Mouse (Mus musculus): ENCODE results near the gene Gm45713. TPM values are rescaled to one million over a fixed set of nuclear protein-coding genes. Genes with fewer than 3 reads are reported as not detected.
A peak's percentile ranks its signal among the peaks of the same experiment; 100 is the strongest.
"Not testable (repeated sequence)": the region's sequence is repeated elsewhere in the genome, so short reads cannot be mapped to it uniquely, and the experiment has no call there.

Gene Gm45713
- total RNA-seq, 2 experiments from 2014 or later = not detected

DNA sequence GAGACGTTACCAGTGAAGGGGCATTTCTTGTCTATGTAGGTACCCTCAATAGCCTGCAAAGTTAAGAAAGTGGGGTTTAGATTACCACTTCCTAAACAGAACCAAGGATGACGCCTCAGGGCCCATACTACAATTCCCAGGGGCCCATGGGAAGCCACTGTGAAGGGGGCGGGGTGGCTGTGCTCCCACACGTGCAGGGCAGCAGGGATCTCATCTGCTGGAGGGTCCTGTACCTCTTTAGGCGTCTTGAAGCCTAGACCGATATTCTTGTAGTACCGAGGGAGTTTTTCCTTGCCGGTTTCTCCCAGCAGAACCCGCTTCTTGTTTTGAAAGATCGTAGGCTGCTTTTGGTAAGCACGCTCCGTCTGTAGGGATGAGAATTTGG is 12.9 kb downstream of the Gm45713 start:
- DNase-seq = peak in 1 of 2 experiments; percentile 74

DNA sequence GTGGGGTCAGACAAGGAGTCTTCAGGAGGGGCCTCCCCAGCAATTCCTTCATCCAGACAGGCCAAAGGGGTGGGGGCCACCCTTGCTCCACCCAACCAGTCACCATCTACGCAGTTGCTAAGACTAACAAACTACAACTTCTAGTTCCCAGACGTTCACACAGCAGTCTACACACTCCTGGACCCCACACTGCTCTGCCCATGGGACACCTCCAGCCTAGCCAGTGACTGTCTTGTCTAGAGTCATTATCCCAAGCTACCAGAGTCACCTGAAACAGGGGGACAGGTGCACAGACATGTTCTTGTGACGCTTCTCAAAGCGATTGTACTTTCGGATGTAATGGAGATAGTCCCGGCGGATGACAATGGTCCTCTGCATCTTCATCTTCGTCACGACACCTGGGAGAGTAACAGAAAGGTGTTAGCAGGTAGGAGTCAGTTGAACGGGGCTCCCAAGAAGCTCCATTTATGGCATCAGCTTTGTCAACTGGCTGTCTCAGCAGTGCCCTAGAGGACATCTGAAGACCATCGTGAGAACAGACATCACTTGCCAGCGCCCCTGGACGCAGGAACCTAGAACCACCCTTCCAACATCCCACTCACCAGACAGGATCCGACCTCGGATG is 13.4 kb downstream of the Gm45713 start:
- DNase-seq = no peak

DNA sequence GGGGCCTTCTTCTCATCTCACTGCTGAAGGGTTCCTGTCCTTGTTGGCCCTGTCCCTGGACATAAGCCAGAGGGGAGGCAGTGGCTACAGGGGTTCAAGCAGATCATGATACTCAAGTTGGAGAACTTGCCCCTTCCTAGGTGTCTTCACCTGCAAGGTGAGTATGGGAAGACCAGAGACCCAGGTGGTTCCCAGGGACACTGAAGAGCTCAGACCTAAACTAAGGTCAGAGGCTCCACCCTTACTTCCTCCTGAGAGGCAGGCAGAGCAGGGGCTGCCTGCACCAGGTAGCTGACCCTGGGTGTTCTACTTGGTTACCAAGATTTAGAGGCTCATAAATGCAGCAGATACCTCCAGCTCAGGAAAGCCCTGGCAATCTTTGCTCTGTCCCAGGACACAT is 14.1 kb downstream of the Gm45713 start:
- no peak for DNase-seq

- DNase-seq = peak; percentile 58 to 77
Measured at GRCm38 (mm10) chr7:45121404-45121803, 14.6 kb downstream of the Gm45713 start.

DNA sequence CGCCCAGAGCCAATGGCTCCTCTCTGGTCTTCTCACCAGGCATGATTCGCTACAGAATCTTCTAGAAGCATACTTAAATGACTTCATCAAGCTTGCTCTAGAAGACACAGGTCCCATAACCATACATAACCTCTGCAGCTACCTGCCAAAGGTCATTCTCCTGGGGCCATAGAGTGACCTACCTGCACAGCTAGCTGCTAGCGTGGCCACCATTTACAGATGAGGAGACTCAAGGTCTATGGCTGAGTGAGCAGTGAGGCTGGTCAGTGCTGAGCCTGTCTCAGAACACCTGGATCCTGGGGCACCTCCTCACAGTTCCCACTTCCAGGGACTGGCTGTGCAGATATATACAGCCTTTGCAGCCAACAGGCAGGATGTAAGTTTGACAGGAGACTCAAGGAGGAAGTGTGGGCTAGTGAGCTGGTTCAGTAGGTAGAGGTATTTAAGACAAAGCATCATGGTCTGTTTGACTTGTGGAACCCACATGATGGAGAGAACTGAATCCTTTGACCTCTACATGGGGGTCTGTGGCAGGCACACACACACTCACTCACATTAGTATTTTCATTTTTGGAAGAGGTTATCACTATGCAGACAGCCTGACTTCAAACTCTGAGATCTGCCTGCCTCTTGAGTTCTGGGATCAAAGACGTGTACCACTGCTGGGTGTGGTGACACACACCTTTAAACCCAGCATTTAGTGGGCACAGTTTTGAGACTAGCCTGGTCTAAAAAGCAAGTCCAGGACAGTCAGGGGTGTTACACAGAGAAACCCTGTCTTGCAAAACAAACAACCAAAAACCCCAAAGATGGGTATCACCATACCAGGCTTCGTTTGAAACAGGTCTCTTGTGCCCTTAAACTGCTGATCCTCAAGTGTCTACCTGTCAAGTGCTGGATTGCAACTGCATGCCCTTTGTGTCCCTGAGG is 16.0 kb downstream of the Gm45713 start:
- no peak for DNase-seq

DNA sequence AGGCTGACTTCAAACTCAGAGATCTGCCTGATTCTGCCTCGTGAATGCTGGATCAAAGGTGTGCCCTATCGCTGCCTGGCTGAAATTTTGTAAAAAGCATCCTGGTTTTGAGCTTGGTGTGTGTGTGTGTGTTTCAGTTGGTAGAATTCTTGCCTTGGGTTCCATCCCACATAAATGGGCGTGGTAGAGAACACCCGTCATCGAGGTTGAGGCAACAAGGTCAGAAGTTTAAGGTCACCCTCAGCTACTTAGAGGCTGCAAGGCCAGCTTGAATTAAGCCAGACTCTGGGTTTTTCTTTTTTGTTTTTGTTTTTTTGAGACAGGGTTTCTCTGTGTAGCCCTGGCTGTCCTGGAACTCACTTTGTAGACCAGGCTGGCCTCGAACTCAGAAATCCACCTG is 17.7 kb downstream of the Gm45713 start:
- DNase-seq = no peak

DNA sequence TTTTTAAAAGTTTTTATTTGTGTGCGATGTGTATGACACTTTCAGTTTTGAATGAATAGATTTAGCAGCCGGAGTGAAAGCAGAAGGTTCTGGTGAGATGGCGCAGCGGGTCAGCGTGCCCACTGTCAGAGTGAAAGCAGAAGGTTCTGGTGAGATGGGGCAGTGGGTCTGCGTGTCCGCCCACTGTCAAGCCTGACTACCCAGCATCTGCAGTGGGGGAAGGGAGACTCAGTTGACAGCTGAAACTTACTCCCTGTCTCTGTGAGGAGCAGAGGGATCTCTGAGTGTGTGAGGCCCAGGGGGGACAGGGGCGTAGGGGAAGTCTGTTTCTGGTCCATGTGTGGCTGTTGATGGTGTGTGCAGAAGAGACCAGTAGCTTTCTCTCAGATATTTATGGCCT is 18.5 kb downstream of the Gm45713 start:
- no peak for DNase-seq

GRCm38 (mm10) chr7:45113476-45113875 is 22.6 kb downstream of the Gm45713 start:
- DNase-seq = no peak

DNA sequence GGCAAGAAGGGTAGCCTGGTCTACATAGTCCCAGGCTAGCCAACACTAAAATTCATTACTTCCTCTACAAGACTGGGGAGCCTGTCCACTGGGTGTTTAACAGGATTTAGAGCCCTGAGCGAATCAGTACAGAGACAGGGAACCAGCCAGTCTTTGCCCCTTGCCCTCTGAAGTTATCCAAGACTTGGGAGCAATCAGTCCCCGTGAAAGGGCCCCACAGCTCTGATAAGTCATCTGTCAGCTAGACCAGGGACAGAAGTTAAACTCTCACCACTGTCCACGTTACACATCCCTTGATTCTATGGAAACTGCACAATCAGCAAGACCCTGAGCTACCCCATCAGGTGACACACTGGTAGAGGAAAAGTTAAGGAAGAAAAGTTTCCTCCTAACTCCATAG is 23.5 kb downstream of the Gm45713 start:
- no peak for DNase-seq

DNA sequence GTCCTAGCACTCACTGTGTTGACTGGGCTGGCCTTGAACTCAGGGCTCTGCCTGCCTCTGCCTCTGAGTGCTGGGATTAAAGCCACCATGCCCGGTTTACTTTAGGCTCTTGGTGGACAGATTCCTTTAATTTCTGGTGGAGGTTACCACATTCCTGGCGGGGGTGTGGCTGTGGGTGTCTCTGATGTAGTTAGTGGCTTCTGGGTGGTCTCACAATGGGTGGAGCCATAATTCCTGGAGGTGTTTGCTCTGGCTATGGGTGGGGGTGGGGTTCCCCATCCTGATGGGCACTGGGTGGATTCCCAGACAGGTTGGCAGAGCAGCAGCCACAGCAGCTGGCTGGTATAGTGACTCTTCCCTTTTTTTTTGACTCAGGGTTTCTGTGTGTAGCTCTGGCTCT is 24.1 kb downstream of the Gm45713 start:
- no peak for DNase-seq

- not testable (repeated sequence) for DNase-seq
Measured at GRCm38 (mm10) chr7:45110089-45110488, 25.9 kb downstream of the Gm45713 start.

GRCm38 (mm10) chr7:45107052-45107645 is 28.9 kb downstream of the Gm45713 start:
- no peak for DNase-seq

- DNase-seq = no peak
Measured at GRCm38 (mm10) chr7:45106441-45106840, 29.6 kb downstream of the Gm45713 start.

DNA sequence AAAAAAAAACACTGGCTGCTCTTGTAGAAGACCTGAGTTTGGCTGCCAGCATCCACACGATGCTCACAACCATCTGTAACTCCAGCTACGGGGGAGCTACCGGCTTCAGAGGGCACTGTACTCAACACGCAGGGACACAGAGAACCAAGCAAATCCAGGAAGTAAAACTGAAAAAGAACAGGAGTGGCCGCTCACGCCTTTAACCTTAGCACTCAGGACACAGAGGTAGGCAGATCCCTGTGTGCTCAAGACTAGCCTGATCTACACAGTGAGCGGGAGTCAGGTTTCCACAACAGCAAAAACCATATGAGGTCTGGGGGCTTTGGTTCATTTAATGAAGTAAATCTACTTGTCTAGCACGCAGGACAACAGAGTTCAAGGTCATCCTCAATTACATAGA is 30.5 kb downstream of the Gm45713 start:
- no peak for DNase-seq

- no peak for DNase-seq
Measured at GRCm38 (mm10) chr7:45104941-45105340, 31.1 kb downstream of the Gm45713 start.

- DNase-seq = peak; percentile 93 to 94
Measured at GRCm38 (mm10) chr7:45103652-45104180, 32.3 kb downstream of the Gm45713 start, which contains the start of gene Fcgrt. TSS of gene Fcgrt (minus strand) at chr7:45103851.

DNA sequence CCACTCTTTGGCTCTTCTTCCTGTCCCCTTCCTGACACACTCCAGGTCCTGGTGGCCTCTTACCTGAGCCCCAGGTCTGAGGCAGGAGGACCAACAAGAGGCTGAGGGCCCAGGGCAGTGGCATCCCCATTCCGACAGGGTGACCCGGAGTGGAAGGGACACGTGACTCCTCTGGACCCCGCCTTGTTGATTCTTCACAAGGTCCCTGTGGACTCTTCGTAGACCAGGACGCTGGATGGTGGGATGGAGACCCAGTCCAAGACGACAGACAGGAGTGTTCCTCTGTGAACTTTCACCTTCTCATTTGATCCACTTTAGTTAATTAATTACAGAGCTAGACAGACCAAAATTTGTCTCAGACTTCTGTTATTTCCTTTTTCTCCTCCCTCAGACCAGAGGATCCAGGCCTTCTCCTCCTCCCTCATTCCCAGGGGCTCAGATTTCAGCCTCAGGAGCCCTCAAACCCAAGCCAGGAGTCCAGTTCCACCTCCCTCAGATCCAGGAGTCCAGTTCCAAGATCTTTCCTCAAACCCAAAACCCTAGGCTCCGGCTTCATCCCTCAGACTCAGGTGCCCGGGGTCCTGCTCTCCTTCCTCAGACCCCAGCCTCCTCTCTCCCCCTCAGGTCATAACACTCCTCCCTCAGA is 33.0 kb downstream of the Gm45713 start:
- DNase-seq = peak in 1 of 2 experiments; percentile 53

- DNase-seq = no peak
Measured at GRCm38 (mm10) chr7:45102441-45102840, 33.6 kb downstream of the Gm45713 start.

- DNase-seq = peak; percentile 66 to 72
Measured at GRCm38 (mm10) chr7:45100046-45100445, 36.0 kb downstream of the Gm45713 start.

- no peak for DNase-seq
Measured at GRCm38 (mm10) chr7:45098541-45099240, 37.3 kb downstream of the Gm45713 start.

DNA sequence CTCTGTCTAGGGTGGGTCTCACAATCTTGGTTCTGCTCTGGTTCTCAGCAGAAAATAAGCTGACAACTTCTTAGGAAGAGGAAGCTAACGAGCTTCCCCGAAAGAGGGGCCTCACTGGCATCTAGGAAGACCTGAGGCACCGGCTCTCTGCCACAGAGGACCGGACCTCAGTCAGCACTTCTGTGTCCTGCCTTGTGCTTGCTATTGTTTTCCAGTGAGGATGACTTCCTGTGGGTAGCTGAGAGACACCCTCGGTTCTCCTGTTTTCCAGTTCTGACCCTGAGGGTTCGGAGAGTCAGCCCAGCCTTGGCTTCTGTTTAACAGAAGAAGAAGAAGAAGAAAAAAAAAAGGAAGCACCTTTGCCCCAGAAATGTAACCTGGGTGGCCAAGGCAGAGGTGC is 38.6 kb downstream of the Gm45713 start:
- no peak for DNase-seq

GRCm38 (mm10) chr7:45095965-45096364 is 40.1 kb downstream of the Gm45713 start:
- not testable (repeated sequence) for DNase-seq
